Mouse (Mus musculus): ENCODE data around the gene Jmjd1c. TPM values are rescaled to one million over a fixed set of nuclear protein-coding genes. Genes with fewer than 3 reads are reported as not detected.

The Jmjd1c gene
- polyA plus RNA-seq, 1 experiment from 2014 or later, result 15.0 TPM

DNA sequence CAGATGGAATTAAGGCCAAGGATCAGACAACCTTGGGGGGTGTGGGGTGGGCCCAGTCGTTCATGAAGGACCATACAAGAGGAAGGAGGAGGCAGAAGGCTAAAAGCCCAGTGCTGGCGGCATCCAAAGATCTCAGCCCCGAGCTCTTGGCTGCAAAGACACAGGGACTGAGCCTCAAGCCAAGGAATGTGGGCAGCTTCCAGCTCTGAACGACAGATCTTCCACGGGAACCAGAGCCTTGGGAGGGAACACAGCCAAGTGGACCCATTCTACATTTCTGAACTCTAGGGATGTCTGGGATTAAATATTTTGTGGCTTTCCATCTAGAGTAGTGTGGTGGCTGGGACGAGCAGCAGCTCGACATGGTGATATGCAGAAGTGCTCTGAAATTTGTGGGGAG, 37.6 kb upstream of the Jmjd1c start:
- Histone ChIP-seq H3K9ac (replicated peaks) (no peak overlapping the region), H3K9me3 (ENCODE audit: low read length) (no peaks in the 10 kb centered on the region), H3K27ac (ENCODE audit: low read depth) (no peak overlapping the region), H3K27me3 (ENCODE audit: insufficient read depth, low read length) (no peaks in the 10 kb centered on the region), H3K4me3 (ENCODE audit: low read depth, low read length) (no peak overlapping the region), H3K4me1 (ENCODE audit: insufficient read depth) (peaks cover 34% of the 10 kb centered on the region), H3K4me2 (ENCODE audit: low read depth, low read length) (no peak overlapping the region), H3K36me3 (replicated peaks; ENCODE audit: insufficient read depth, low read length) (peaks cover 7% of the 10 kb centered on the region; the same call in 1 of the 2 replicates)
- ATAC-seq (no peak), DNase-seq (no peak)
- 76% methylated on average over 7 of the region's 7 CpGs for WGBS (ENCODE audit: insufficient replicate concordance)
- TF ChIP-seq EP300 (IDR thresholded peaks at IDR 0.05; ENCODE audit: low read depth) (no peak), CTCF (IDR thresholded peaks at IDR 0.05; ENCODE audit: low read depth) (no peak)

DNA sequence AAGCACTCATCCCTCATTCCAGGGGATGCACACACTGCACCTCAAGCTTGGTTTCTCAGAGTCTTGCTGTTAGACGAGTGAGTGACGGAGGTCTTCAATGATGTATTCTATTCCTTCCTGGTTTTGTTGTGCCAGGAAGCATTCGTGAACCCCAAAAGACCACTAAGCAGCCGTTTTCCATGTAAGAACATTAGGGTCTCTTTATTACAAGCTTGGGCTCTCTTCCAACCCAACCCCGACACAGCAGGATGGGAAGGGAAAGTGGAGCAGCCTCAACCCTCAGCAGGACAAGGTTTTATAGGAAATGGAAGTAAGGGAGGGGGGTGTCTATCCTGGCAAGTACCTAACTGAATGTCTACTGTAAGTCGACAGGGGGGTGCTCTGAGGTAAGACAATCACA, 37.2 kb upstream of the Jmjd1c start:
- Histone ChIP-seq H3K27ac (ENCODE audit: low read depth) (no peak overlapping the region), H3K4me3 (ENCODE audit: low read depth, low read length) (no peak overlapping the region), H3K9ac (replicated peaks) (no peak overlapping the region), H3K27me3 (ENCODE audit: insufficient read depth, low read length) (no peaks in the 10 kb centered on the region), H3K4me1 (ENCODE audit: insufficient read depth) (peaks cover 30% of the 10 kb centered on the region), H3K9me3 (ENCODE audit: low read length) (no peaks in the 10 kb centered on the region), H3K4me2 (ENCODE audit: low read depth, low read length) (no peak overlapping the region), H3K36me3 (replicated peaks; ENCODE audit: insufficient read depth, low read length) (peaks cover 7% of the 10 kb centered on the region; the same call in 1 of the 2 replicates)
- TF ChIP-seq CTCF (IDR thresholded peaks at IDR 0.05; ENCODE audit: low read depth), result no peak
- TF ChIP-seq EP300 (IDR thresholded peaks at IDR 0.05; ENCODE audit: low read depth), result no peak
- DNase-seq (no peak), ATAC-seq (no peak)
- WGBS (ENCODE audit: insufficient replicate concordance), result 72% methylated on average over 6 of the region's 6 CpGs

DNA sequence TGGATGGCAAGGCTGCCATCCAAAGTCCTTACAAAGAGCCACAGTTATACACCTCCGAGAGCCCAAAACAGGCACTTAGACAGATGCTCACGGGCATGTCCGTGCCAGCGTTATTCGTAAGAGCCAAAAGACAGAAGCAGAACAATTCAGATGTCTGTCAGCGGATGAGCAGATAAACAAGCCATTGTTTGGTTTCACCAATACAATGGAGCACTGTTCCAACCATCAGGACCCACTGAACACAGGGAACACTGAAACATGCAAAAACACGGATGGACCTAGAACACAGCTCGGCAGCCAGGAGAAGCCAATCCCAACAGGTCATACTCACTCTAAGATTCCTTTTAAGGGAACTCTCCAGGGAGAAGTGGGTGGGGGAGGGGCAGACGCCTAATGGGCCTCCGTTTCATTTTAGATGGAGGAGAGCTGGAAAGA, 34.5 kb upstream of the Jmjd1c start:
- peaks cover 7% of the 10 kb centered on the region; the same call in 1 of the 2 replicates for H3K36me3 ChIP-seq (replicated peaks; ENCODE audit: insufficient read depth, low read length)
- H3K27me3 ChIP-seq (ENCODE audit: insufficient read depth, low read length), result no peaks in the 10 kb centered on the region
- no peak overlapping the region for H3K9ac ChIP-seq (replicated peaks)
- H3K4me2 ChIP-seq (ENCODE audit: low read depth, low read length), result no peak overlapping the region
- TF ChIP-seq EP300 (IDR thresholded peaks at IDR 0.05; ENCODE audit: low read depth) (no peak), CTCF (IDR thresholded peaks at IDR 0.05; ENCODE audit: low read depth) (no peak)
- H3K9me3 ChIP-seq (ENCODE audit: low read length), result no peaks in the 10 kb centered on the region
- peaks cover 13% of the 10 kb centered on the region for H3K4me1 ChIP-seq (ENCODE audit: insufficient read depth)
- no peak overlapping the region for H3K27ac ChIP-seq (ENCODE audit: low read depth)
- no peak for ATAC-seq
- WGBS (ENCODE audit: insufficient replicate concordance), result 75% methylated on average over 10 of the region's 10 CpGs
- DNase-seq, result no peak
- no peak overlapping the region for H3K4me3 ChIP-seq (ENCODE audit: low read depth, low read length)

DNA sequence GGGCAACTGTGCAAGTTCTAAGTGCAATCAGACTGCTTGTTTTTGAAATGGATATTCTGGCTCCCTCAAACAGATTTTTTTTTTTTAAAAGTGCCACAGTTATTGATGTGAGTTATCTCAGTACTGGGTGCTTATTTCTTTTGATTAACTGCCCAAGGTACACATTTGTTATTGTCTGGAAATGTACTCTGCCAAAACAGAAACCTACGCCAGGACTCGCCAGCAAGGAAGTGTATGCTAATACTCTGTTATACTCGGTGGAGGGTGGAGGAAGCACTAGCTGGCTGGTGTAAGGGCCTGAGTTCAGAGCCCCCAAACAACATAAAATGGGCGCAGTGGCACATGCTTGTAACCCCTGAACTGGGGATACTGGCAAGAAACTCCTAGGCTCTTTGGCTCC, 34.1 kb upstream of the Jmjd1c start:
- H3K9me3 ChIP-seq (ENCODE audit: low read length), result no peaks in the 10 kb centered on the region
- H3K9ac ChIP-seq (replicated peaks), result no peak overlapping the region
- H3K4me2 ChIP-seq (ENCODE audit: low read depth, low read length), result no peak overlapping the region
- DNase-seq (no peak), ATAC-seq (no peak)
- WGBS (ENCODE audit: insufficient replicate concordance), result 59% methylated on average over 4 of the region's 4 CpGs
- peaks cover 7% of the 10 kb centered on the region; the same call in 1 of the 2 replicates for H3K36me3 ChIP-seq (replicated peaks; ENCODE audit: insufficient read depth, low read length)
- H3K27ac ChIP-seq (ENCODE audit: low read depth), result no peak overlapping the region
- no peaks in the 10 kb centered on the region for H3K27me3 ChIP-seq (ENCODE audit: insufficient read depth, low read length)
- H3K4me3 ChIP-seq (ENCODE audit: low read depth, low read length), result no peak overlapping the region
- H3K4me1 ChIP-seq (ENCODE audit: insufficient read depth), result peaks cover 10% of the 10 kb centered on the region
- TF ChIP-seq CTCF (IDR thresholded peaks at IDR 0.05; ENCODE audit: low read depth) (no peak), EP300 (IDR thresholded peaks at IDR 0.05; ENCODE audit: low read depth) (no peak)

DNA sequence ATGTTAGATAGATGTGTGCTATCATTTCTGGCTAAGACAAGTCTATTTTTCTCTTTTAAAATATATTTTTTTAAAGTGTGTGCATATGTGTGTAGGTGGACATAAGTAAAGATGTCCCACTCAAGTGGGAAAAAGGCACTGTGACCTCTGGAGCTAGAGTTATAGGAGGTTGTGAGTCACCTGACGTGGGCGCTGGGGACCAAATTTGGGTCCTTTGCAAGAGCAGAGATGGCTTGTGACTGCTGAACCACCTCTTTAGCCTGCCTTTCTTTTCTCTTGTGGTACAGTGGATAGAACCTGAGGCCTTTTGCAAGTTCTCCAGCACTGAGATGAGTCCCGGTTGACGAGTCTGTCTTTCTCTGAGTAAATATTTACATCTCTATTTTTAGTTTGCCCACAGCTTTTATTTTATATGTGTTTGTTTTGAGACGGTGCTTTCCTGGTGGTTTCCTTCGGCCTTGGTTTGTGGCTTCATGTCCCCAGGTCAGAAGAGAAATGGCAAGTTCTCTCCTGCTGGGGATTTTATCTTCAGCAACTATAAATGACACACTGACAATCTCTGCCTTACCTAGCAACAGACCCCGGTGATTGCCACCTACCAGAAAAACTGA, 30.5 kb upstream of the Jmjd1c start:
- WGBS (ENCODE audit: insufficient replicate concordance), result 57% methylated on average over 7 of the region's 7 CpGs
- H3K4me3 ChIP-seq (ENCODE audit: low read depth, low read length), result no peak overlapping the region
- no peak for DNase-seq

DNA sequence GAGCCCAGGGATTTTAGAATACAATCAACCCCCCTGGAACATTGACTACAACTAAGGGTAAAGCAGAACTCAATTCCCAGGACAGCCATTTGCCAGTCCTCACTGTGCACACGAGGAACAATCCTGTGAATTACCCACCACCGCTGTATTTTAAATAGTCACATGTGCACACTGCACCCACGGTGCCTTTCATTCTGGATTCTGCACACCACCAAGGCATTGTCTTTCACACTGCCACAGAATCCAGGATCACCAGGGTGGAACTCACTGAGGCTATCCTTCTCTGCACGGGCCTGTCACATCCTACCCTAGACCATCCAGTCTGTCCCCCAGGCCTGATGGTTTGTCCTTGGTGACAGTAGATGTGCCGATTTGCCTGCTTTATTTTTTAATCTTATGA, 30.0 kb upstream of the Jmjd1c start:
- peaks cover 7% of the 10 kb centered on the region; the same call in 1 of the 2 replicates for H3K36me3 ChIP-seq (replicated peaks; ENCODE audit: insufficient read depth, low read length)
- H3K27me3 ChIP-seq (ENCODE audit: insufficient read depth, low read length), result no peaks in the 10 kb centered on the region
- H3K4me3 ChIP-seq (ENCODE audit: low read depth, low read length), result no peak overlapping the region
- H3K4me1 ChIP-seq (ENCODE audit: insufficient read depth), result peaks cover 3% of the 10 kb centered on the region; the same call in 1 of the 2 replicates
- WGBS (ENCODE audit: insufficient replicate concordance), result 69% methylated on average over 5 of the region's 5 CpGs
- ATAC-seq (no peak), DNase-seq (no peak)
- H3K9me3 ChIP-seq (ENCODE audit: low read length), result no peaks in the 10 kb centered on the region
- TF ChIP-seq CTCF (IDR thresholded peaks at IDR 0.05; ENCODE audit: low read depth) (no peak), EP300 (IDR thresholded peaks at IDR 0.05; ENCODE audit: low read depth) (no peak)
- no peak overlapping the region for H3K9ac ChIP-seq (replicated peaks)
- no peak overlapping the region for H3K27ac ChIP-seq (ENCODE audit: low read depth)
- H3K4me2 ChIP-seq (ENCODE audit: low read depth, low read length), result no peak overlapping the region

More for the DNA sequence above, 30.5 kb upstream of the Jmjd1c start:
- Histone ChIP-seq H3K36me3 (replicated peaks; ENCODE audit: insufficient read depth, low read length) (peaks cover 7% of the 10 kb centered on the region; the same call in 1 of the 2 replicates), H3K9me3 (ENCODE audit: low read length) (no peaks in the 10 kb centered on the region), H3K27ac (ENCODE audit: low read depth) (no peak overlapping the region), H3K27me3 (ENCODE audit: insufficient read depth, low read length) (no peaks in the 10 kb centered on the region), H3K4me2 (ENCODE audit: low read depth, low read length) (no peak overlapping the region), H3K4me1 (ENCODE audit: insufficient read depth) (peaks cover 3% of the 10 kb centered on the region; the same call in 1 of the 2 replicates), H3K9ac (replicated peaks) (no peak overlapping the region)
- no peak for TF ChIP-seq EP300 (IDR thresholded peaks at IDR 0.05; ENCODE audit: low read depth)
- TF ChIP-seq CTCF (IDR thresholded peaks at IDR 0.05; ENCODE audit: low read depth), result no peak
- no peak for ATAC-seq

Data from liver, postnatal 0 days (tissue).